Mouse (Mus musculus): ENCODE measurements around the gene Ap2a1.

DNA sequence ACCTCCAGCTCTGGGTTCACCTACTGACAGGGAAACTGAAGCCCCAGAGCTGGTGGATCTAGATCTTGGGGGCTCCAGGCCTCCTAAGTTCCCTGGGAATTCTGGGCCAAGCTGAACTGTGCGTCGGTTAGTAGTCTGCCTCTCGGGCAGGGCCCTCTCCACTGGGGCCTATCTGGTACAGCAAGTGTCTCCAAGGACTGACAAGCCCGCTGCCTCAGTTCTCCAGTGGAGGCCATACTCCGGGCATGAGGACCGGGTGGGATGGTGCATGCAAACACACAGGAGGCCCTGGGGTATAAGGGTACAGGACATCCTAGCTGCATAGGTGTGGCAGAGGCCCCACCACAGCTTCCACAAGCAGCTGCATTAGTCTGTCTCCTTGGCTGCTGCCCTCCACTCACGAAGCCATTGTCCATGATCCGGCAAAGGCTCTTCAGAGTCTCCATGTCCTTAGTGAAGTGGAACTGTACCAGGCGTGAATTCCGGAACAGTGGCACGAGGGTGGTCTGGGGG, 65.3 kb downstream of the Ap2a1 start:
- TF ChIP-seq EP300 (IDR thresholded peaks at IDR 0.05; ENCODE audit: low read depth) (no peak), CTCF (IDR thresholded peaks at IDR 0.05; ENCODE audit: low read depth) (no peak)

Measured in liver, postnatal 0 days (tissue).